Mouse (Mus musculus) intestine, postnatal 0 days (tissue): ENCODE results near the gene Borcs8. TPM values are rescaled to one million over a fixed set of nuclear protein-coding genes. Genes with fewer than 3 reads are reported as not detected.
A peak's percentile ranks its signal among the peaks of the same experiment; 100 is the strongest.

Experiments
- ATAC-seq: fragments of 200-750 bp; cut with Nextera tagmentation; 2 replicates; pipeline ENCODE4 v1.8.0; 2017; ENCODE audit warnings: mild to moderate bottlenecking, moderate TSS enrichment, moderate library complexity
- H3K27ac ChIP-seq: fragments of 300-500 bp; sonication (generic); 2 replicates; pipeline ENCODE4 v1.5.1; 2014; ENCODE audit warnings: mild to moderate bottlenecking, low read depth, low read length, moderate library complexity
- H3K27me3 ChIP-seq: fragments of 300-500 bp; sonication (generic); replicated peaks from 2 replicates; pipeline ENCODE4 v1.6.1; 2014; ENCODE audit warnings: low read length, mixed read lengths; ENCODE audit not compliant: control insufficient read depth, insufficient read depth
- H3K36me3 ChIP-seq: fragments of 300-500 bp; sonication (generic); 2 replicates; pipeline ENCODE4 v1.6.1; 2014; ENCODE audit warnings: mild to moderate bottlenecking, moderate library complexity; ENCODE audit not compliant: control insufficient read depth, insufficient read depth
- H3K4me1 ChIP-seq: fragments of 300-500 bp; sonication (generic); replicated peaks from 2 replicates; pipeline ENCODE4 v1.6.1; 2014; ENCODE audit warnings: antibody characterized with exemption, low read length, mixed read lengths; ENCODE audit not compliant: control insufficient read depth, insufficient read depth
- H3K4me2 ChIP-seq: fragments of 300-500 bp; sonication (generic); replicated peaks from 2 replicates; pipeline ENCODE4 v1.6.1; 2014; ENCODE audit warnings: low read depth, mild to moderate bottlenecking, moderate library complexity
- H3K4me3 ChIP-seq: fragments of 300-500 bp; sonication (generic); 2 replicates; pipeline ENCODE4 v1.5.1; 2014; ENCODE audit warnings: low read depth, low read length
- H3K9ac ChIP-seq: fragments of 300-500 bp; sonication (generic); 2 replicates; pipeline ENCODE4 v1.6.1; 2014; ENCODE audit warnings: mild to moderate bottlenecking, low read depth, low read length
- H3K9me3 ChIP-seq: fragments of 300-500 bp; sonication (generic); 2 replicates; pipeline ENCODE4 v1.6.1; 2016; ENCODE audit warnings: mixed run types; ENCODE audit not compliant: control insufficient read depth
- CTCF ChIP-seq: sonication (generic); IDR thresholded peaks from 2 replicates; pipeline ENCODE4 v1.5.1; 2016; ENCODE audit warnings: low read depth, mild to moderate bottlenecking, control low read depth, antibody characterized with exemption, moderate library complexity
- WGBS: fragments of 180-500 bp; shearing (Covaris S2); extraction: QIAGEN DNeasy Blood & Tissue Kit; methylation state at CpG from one replicate; pipeline ENCODE4 v1.1.7; 2014; 5-methylcytosine and 5-hydroxymethylcytosine counted together
- polyA plus RNA-seq: library from polyadenylated mRNA; unstranded; fragments of >200 nt; fragmentation: Nextera tagmentation; extraction: Ambion mirVana; gene quantifications from 2 replicates; pipeline ENCODE4 v1.2.1, GENCODE M21; 2015

Gene Borcs8
- polyA plus RNA-seq, 1 experiment from 2014 or later: 32.5 TPM

- no peak for ATAC-seq
- H3K27me3 ChIP-seq: no peaks in the 10 kb centered on the region
- H3K27ac ChIP-seq: peak overlapping the region; percentile 79
- no peaks in the 10 kb centered on the region for H3K9me3 ChIP-seq
- peaks cover 6% of the 10 kb centered on the region for H3K4me1 ChIP-seq
- 6% methylated on average over 9 of the region's 9 CpGs for WGBS
- H3K36me3 ChIP-seq: peaks cover 48% of the 10 kb centered on the region
- no peak for TF ChIP-seq CTCF
- peak overlapping the region; percentile 71 for H3K4me2 ChIP-seq
- H3K4me3 ChIP-seq: peak overlapping the region; percentile 76
- peak overlapping the region; percentile 56 for H3K9ac ChIP-seq
These were observed 682 bp downstream of the Borcs8 start for GRCm38 (mm10) chr8:70139981-70140380.

- H3K36me3 ChIP-seq: peaks cover 42% of the 10 kb centered on the region
- H3K9me3 ChIP-seq: no peaks in the 10 kb centered on the region
- no peak for ATAC-seq
- no peak overlapping the region for H3K4me2 ChIP-seq
- H3K27ac ChIP-seq: no peak overlapping the region
- H3K4me1 ChIP-seq: no peaks in the 10 kb centered on the region
- TF ChIP-seq CTCF: no peak
- 85% methylated on average over 7 of the region's 7 CpGs for WGBS
- H3K27me3 ChIP-seq: no peaks in the 10 kb centered on the region
- H3K9ac ChIP-seq: no peak overlapping the region
- H3K4me3 ChIP-seq: no peak overlapping the region
These were observed 8.6 kb downstream of the Borcs8 start for GRCm38 (mm10) chr8:70147678-70148607.

DNA sequence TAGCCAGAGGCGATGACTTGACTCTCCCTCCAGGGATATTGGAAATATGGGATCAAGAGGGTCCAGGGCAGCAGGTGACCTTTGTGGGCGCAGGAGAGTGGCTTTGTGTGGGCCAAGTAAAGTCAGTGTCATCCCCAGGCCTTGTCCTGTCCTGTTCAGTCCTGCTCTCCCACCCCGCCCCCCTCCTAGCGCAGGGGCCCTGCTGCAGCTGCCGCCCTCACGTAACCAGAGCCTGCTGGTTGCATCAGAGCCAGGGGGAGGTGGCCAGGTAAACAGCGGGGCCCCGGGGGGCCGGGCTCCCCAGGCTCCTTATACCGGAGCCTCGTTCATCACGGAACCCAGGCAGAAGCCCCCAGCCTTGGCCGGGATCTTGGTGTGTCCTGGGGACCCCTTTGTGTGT is 10.9 kb downstream of the Borcs8 start:
- Histone ChIP-seq H3K9me3 (no peaks in the 10 kb centered on the region), H3K36me3 (peaks cover 23% of the 10 kb centered on the region), H3K9ac (no peak overlapping the region), H3K4me3 (no peak overlapping the region), H3K4me1 (no peaks in the 10 kb centered on the region), H3K27me3 (no peaks in the 10 kb centered on the region), H3K27ac (no peak overlapping the region), H3K4me2 (no peak overlapping the region; the same call in 1 of the 2 replicates)
- no peak for ATAC-seq
- no peak for TF ChIP-seq CTCF
- 13% methylated on average over 13 of the region's 13 CpGs for WGBS

DNA sequence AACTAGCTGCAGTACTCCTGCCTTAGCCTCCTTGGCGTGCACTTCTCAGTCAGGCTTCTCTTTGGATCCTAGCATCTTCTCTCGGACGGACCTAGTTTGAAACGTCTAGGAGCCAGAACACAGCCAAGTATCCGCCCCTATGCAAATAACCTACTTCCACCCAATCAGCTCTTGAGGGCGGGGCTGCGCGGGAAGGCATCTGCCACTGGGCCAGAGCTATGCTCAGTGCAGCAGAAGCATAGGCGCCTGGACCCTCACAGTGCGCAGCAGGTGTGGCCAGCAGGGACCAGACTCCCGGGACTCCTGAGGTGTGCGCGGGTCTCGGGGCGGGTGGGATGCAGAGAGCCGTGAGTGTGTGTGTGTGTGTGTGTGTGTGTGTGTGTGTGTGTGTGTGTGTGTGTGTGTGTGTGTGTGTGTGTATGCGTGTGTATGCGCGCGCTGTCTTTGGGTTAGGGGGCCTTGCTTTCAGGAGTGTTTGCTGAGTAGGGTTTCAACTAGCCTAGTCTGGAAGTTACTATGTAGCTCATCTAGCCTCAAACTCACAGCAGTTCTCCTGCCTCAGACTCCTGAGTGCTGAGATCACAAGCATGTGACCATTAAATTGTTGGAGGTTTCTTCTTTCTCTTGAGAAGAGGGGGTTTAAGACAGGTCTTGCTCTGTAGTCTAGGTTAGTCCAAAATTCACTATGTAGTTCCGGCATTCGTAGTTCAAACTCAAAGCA is 13.4 kb downstream of the Borcs8 start:
- no peaks in the 10 kb centered on the region for H3K4me1 ChIP-seq

GRCm38 (mm10) chr8:70157240-70157800 is 18.0 kb downstream of the Borcs8 start:
- Histone ChIP-seq H3K4me3 (no peak overlapping the region), H3K27ac (no peak overlapping the region), H3K9ac (no peak overlapping the region), H3K27me3 (no peaks in the 10 kb centered on the region), H3K4me2 (no peak overlapping the region), H3K36me3 (no peaks in the 10 kb centered on the region), H3K9me3 (no peaks in the 10 kb centered on the region), H3K4me1 (0 out of 2 replicates have a peak, but pooled peaks cover 3% of the 10 kb centered on the region)
- no peak for TF ChIP-seq CTCF
- no peak for ATAC-seq
- 100% methylated on average over 1 of the region's 1 CpGs for WGBS

More for the DNA sequence above, 13.4 kb downstream of the Borcs8 start:
- Histone ChIP-seq H3K27me3 (no peaks in the 10 kb centered on the region), H3K9ac (no peak overlapping the region), H3K36me3 (no peaks in the 10 kb centered on the region), H3K4me3 (no peak overlapping the region), H3K27ac (no peak overlapping the region), H3K9me3 (no peaks in the 10 kb centered on the region), H3K4me2 (peak overlapping the region; percentile 44)
- ATAC-seq: peak; percentile 86
- no peak for TF ChIP-seq CTCF
- 9% methylated on average over 22 of the region's 22 CpGs for WGBS
